Mouse (Mus musculus): ENCODE results near the gene Fam43a.

Fam43a gene

GRCm38 (mm10) chr16:30595835-30596557 lies 3.5 kb upstream of the Fam43a start:
- no peak for DNase-seq

- peak; percentile 89 for DNase-seq
These were observed 2.4 kb upstream of the Fam43a start for GRCm38 (mm10) chr16:30596959-30597681.

- peak; percentile 45 for DNase-seq
These were observed 1.0 kb downstream of the Fam43a start for GRCm38 (mm10) chr16:30600431-30601045.

GRCm38 (mm10) chr16:30601046-30601832 lies 1.7 kb downstream of the Fam43a start:
- peak; percentile 56 for DNase-seq

- no peak for DNase-seq
These were observed 2.4 kb downstream of the Fam43a start for GRCm38 (mm10) chr16:30601946-30602345.

- no peak for DNase-seq
These were observed 3.4 kb downstream of the Fam43a start for GRCm38 (mm10) chr16:30602684-30603530.

- DNase-seq = no peak
These were observed 4.0 kb downstream of the Fam43a start for GRCm38 (mm10) chr16:30603531-30603842.

- no peak for DNase-seq
These were observed 4.7 kb downstream of the Fam43a start for GRCm38 (mm10) chr16:30604061-30604806.

- DNase-seq = no peak
These were observed 5.2 kb downstream of the Fam43a start for GRCm38 (mm10) chr16:30604807-30605137.

- no peak for DNase-seq
These were observed 6.0 kb downstream of the Fam43a start for GRCm38 (mm10) chr16:30605528-30605927.

GRCm38 (mm10) chr16:30607868-30608267 lies 8.3 kb downstream of the Fam43a start:
- no peak for DNase-seq

- DNase-seq = no peak
These were observed 11.8 kb downstream of the Fam43a start for GRCm38 (mm10) chr16:30611331-30611730.

GRCm38 (mm10) chr16:30613122-30613521 lies 13.6 kb downstream of the Fam43a start:
- DNase-seq = no peak

GRCm38 (mm10) chr16:30614122-30614521 lies 14.6 kb downstream of the Fam43a start:
- DNase-seq = no peak

- no peak for DNase-seq
These were observed 15.3 kb downstream of the Fam43a start for GRCm38 (mm10) chr16:30614705-30615317.

GRCm38 (mm10) chr16:30616281-30616680 lies 16.8 kb downstream of the Fam43a start:
- no peak for DNase-seq

- DNase-seq = no peak
These were observed 24.1 kb downstream of the Fam43a start for GRCm38 (mm10) chr16:30623645-30624044.

- DNase-seq = no peak
These were observed 25.1 kb downstream of the Fam43a start for GRCm38 (mm10) chr16:30624640-30625039.

GRCm38 (mm10) chr16:30627586-30628337 lies 28.2 kb downstream of the Fam43a start:
- no peak for DNase-seq

- DNase-seq = no peak
These were observed 28.9 kb downstream of the Fam43a start for GRCm38 (mm10) chr16:30628401-30628800.
